Mouse (Mus musculus): ENCODE measurements at regions not wholly inside any gene's neighbourhood (a gene's known extent, or its start where the extent isn't known, plus 50 kb on each side); places are given as distances from the start of the nearest gene placed in this dataset.

- TF ChIP-seq CTCF (IDR thresholded peaks at IDR 0.05; ENCODE audit: low read depth), result no peak
- TF ChIP-seq EP300 (optimal IDR thresholded peaks at IDR 0.05), result no peak
These were observed 97.3 kb downstream of the Suds3 start for GRCm38 (mm10) chr5:117018419-117019150.
